Mouse (Mus musculus) hindbrain, embryonic 10.5 days (tissue): ENCODE measurements around the gene Rnf167. TPM values are rescaled to one million over a fixed set of nuclear protein-coding genes. Genes with fewer than 3 reads are reported as not detected.

Experiments used
- DNase-seq: peaks from one replicate; pipeline ENCODE4 v3.0.0-alpha.2; 2017; ENCODE audit warnings: low spot score
- H3K27ac ChIP-seq: fragments of 300-500 bp; sonication (generic); 2 replicates; pipeline ENCODE4 v1.5.1; 2016; ENCODE audit warnings: mild to moderate bottlenecking, moderate library complexity
- H3K27me3 ChIP-seq: fragments of 300-500 bp; sonication (generic); 2 replicates; pipeline ENCODE4 v1.6.1; 2016; ENCODE audit warnings: mild to moderate bottlenecking; ENCODE audit not compliant: poor library complexity, insufficient read depth, severe bottlenecking
- H3K36me3 ChIP-seq: fragments of 300-500 bp; sonication (generic); 2 replicates; pipeline ENCODE4 v1.6.1; 2016; ENCODE audit warnings: mild to moderate bottlenecking, moderate library complexity
- H3K4me1 ChIP-seq: fragments of 300-500 bp; sonication (generic); replicated peaks from 2 replicates; pipeline ENCODE4 v1.6.1; 2016; ENCODE audit warnings: mild to moderate bottlenecking
- H3K4me3 ChIP-seq: fragments of 300-500 bp; sonication (generic); 2 replicates; pipeline ENCODE4 v1.5.1; 2016; ENCODE audit warnings: mild to moderate bottlenecking, moderate library complexity
- H3K9me3 ChIP-seq: fragments of 300-500 bp; sonication (generic); 2 replicates; pipeline ENCODE4 v1.6.1; 2016; ENCODE audit warnings: mild to moderate bottlenecking, moderate library complexity
- WGBS: fragments of 180-500 bp; shearing (Covaris S2); methylation state at CpG from one replicate; pipeline ENCODE4 v1.1.7; 2016; 5-methylcytosine and 5-hydroxymethylcytosine counted together
- polyA plus RNA-seq: library from polyadenylated mRNA; unstranded; fragments of >200 nt; fragmentation: Nextera tagmentation; extraction: Ambion mirVana; gene quantifications from 2 replicates; pipeline ENCODE4 v1.2.1, GENCODE M21; 2016

Gene Rnf167
- polyA plus RNA-seq, 1 experiment from 2014 or later: 97.1 TPM

DNA sequence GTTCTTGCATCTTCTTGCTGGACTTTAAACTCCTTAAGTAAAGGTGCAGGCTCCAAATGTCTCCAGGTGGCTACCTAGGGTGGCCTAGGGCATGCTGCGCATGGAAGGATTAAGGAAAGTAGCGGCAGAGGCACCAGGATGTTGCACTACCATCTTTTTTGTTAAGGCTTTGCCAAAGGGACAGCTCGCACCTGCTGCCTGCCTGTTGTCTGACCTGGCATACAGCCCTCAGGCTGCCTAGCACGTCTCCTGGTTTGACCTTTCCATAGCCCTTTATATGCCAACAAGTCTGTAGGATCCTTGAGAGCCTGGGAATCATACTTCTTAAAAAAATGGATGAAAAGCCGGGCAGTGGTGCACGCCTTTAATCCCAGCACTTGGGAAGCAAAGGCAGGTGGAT lies 4.0 kb upstream of the Rnf167 start:
- H3K4me1 ChIP-seq: peaks cover 24% of the 10 kb centered on the region
- no peak overlapping the region for H3K4me3 ChIP-seq
- WGBS: 90% methylated on average over 6 of the region's 6 CpGs
- no peaks in the 10 kb centered on the region for H3K9me3 ChIP-seq
- H3K36me3 ChIP-seq: peaks cover 33% of the 10 kb centered on the region
- DNase-seq: no peak
- no peaks in the 10 kb centered on the region for H3K27me3 ChIP-seq
- no peak overlapping the region for H3K27ac ChIP-seq

DNA sequence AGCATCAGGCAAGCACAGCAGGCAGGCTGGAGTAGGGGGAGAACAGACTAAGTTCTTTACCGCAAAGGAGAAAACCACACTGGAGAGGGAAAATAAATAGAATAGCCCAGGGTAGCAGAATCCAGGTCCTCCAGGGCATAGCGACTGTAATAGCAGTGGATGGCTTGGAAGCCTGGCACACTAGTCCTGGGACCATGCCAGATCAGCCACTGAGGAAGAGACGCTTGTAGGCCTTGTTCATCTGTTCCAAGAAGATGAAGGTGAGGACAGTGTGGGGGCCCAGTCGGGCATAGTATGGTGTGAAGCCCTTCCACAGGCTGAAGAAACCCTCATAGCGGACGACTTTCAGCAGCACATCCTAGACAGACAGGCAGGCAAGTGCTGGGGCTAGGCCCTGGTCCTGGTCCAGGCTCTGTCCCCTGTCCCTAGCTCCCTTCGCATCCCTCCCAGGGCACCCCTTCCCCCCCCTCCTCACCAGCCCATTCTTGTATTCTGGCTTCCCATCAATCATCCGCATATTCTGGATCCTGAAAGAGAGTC lies 2.4 kb upstream of the Rnf167 start:
- no peak for DNase-seq
- Histone ChIP-seq H3K36me3 (peaks cover 46% of the 10 kb centered on the region), H3K27me3 (no peaks in the 10 kb centered on the region), H3K4me1 (peaks cover 40% of the 10 kb centered on the region), H3K27ac (no peak overlapping the region), H3K9me3 (no peaks in the 10 kb centered on the region), H3K4me3 (no peak overlapping the region)
- WGBS: 96% methylated on average over 8 of the region's 8 CpGs

DNA sequence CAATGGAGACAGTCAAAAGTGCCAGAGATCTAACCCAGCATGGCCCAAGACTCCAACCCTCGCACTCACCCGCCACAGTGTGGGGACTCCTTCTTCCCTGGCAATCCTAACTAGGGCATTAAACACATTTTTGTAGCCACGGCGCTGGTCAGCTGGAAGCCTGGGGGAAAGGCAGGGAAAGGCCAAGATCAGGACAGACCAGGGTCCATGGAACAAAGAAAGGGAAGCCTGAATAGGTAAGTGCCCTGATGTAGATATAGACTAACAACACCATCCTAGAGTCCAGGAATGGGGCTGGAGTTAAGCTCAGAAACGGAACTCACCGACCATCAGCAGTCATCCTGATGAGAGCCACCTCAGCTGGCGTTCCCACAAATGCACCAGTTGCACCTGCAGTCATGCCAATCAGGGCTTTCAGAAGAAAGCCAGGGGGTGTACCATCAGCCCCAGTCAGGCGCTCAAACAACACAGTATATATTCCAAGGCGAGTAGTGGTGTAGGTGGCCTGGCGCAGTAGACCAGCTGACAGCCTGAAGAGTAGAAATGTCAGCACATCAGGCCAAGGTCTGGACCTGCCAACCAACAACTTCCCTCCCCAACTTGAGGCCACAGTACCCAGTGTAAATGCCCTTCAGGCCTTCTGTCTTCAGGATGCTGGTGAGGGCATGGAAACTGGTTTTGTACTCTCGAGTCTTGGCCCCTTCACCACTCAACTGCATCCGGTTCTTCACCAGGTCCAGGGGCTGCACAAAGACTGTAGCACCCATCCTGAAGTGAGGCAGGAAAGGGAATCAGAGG lies 1.4 kb upstream of the Rnf167 start:
- Histone ChIP-seq H3K36me3 (peaks cover 56% of the 10 kb centered on the region), H3K4me3 (peak overlapping the region; percentile 86), H3K9me3 (no peaks in the 10 kb centered on the region), H3K27ac (peak overlapping the region; percentile 92), H3K4me1 (peaks cover 46% of the 10 kb centered on the region), H3K27me3 (no peaks in the 10 kb centered on the region)
- no peak for DNase-seq
- WGBS: 91% methylated on average over 12 of the region's 12 CpGs

DNA sequence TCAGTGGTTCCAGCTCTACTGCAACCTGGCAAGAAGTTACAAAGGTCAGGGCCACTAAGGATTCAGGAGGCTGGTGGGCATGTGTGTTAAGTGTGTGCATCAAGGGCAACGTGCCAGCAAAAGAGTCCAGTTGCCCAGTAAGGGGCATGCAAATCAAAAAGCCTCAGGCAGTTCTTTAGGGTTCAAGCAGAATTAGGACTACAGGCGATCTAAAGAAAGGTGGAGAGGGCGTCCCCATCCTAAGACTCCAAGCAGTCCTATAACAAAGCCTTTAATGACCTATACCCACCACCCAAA lies 828 bp upstream of the Rnf167 start:
- Histone ChIP-seq H3K27me3 (no peaks in the 10 kb centered on the region), H3K27ac (peak overlapping the region; percentile 92), H3K4me3 (peak overlapping the region; percentile 86), H3K9me3 (no peaks in the 10 kb centered on the region), H3K4me1 (peaks cover 52% of the 10 kb centered on the region), H3K36me3 (peaks cover 62% of the 10 kb centered on the region)
- WGBS: 22% methylated on average over 3 of the region's 3 CpGs
- no peak for DNase-seq

DNA sequence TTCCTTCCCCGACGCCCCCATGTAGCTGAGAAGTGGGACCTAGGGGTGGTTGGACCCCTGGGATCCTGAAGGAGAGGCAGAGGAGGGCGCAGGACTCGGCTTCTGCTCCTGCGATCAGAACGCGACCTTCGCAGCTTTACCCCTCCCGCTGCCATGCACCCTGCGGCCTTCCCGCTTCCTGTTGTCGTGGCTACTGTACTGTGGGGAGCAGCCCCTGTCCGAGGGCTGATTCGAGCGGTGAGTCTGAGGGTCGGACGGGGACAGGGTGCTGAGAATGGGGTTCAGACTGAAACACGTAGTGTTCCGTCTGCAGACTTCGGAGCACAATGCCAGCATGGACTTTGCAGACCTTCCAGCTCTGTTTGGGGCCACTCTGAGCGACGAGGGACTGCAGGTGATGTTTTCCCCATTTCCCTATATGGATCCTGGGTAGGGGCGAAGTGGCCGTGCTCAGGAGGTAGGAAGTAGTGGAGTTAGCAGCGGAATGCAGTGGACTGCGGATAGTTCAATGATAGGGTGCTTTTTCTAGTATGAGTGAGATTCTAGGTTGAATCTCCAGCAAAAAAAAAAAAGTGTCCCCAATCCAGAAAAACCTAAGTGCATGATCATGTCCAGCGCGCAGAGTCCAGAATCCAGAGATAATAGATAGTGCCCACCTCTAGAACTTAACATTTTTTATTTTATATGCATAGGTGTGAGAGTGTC lies 833 bp downstream of the Rnf167 start:
- Histone ChIP-seq H3K36me3 (peaks cover 75% of the 10 kb centered on the region), H3K27ac (peak overlapping the region; percentile 92), H3K4me1 (peaks cover 68% of the 10 kb centered on the region), H3K4me3 (peak overlapping the region; percentile 86), H3K9me3 (no peaks in the 10 kb centered on the region), H3K27me3 (no peaks in the 10 kb centered on the region)
- no peak for DNase-seq
- WGBS: 5% methylated on average over 28 of the region's 28 CpGs

DNA sequence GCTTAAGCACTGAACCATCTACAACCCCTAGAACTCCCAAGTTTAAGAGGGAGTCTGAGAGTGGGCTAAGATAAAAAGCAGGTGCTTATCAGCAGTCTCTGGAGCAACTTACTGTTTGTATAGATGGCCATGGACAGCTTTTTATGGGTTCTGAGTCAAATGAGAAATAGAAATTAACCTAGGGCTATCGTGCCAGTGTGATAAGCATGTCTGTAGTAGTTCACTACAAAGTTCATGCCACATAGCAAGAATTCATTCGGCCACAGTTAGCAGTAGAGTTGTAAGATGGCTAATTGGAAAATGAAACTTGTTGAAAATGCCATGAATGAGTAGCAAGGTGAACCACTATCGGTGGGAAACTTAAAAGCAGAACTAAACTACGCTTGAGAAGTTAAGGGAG lies 1.5 kb downstream of the Rnf167 start:
- DNase-seq: no peak

GRCm38 (mm10) chr11:70649185-70649734 lies 2.2 kb downstream of the Rnf167 start:
- no peak for DNase-seq
- WGBS: 89% methylated on average over 8 of the region's 8 CpGs
- peaks cover 63% of the 10 kb centered on the region for H3K36me3 ChIP-seq
- H3K27me3 ChIP-seq: no peaks in the 10 kb centered on the region
- H3K4me1 ChIP-seq: peaks cover 71% of the 10 kb centered on the region
- no peaks in the 10 kb centered on the region for H3K9me3 ChIP-seq
- H3K4me3 ChIP-seq: peak overlapping the region; percentile 86
- no peak overlapping the region for H3K27ac ChIP-seq

More for the DNA sequence above, 1.5 kb downstream of the Rnf167 start:
- H3K27me3 ChIP-seq: no peaks in the 10 kb centered on the region
- H3K36me3 ChIP-seq: peaks cover 70% of the 10 kb centered on the region
- 89% methylated on average over 4 of the region's 4 CpGs for WGBS
- peak overlapping the region; percentile 86 for H3K4me3 ChIP-seq
- no peak overlapping the region for H3K27ac ChIP-seq
- H3K4me1 ChIP-seq: peaks cover 71% of the 10 kb centered on the region
- no peaks in the 10 kb centered on the region for H3K9me3 ChIP-seq

GRCm38 (mm10) chr11:70650322-70651175 lies 3.5 kb downstream of the Rnf167 start:
- peaks cover 50% of the 10 kb centered on the region for H3K36me3 ChIP-seq

GRCm38 (mm10) chr11:70651391-70651790 lies 4.4 kb downstream of the Rnf167 start:
- H3K27me3 ChIP-seq: no peaks in the 10 kb centered on the region
- H3K4me3 ChIP-seq: peak overlapping the region; percentile 23; the same call in 1 of the 2 replicates
- WGBS: 88% methylated on average over 2 of the region's 2 CpGs
- no peak overlapping the region for H3K27ac ChIP-seq
- H3K9me3 ChIP-seq: no peaks in the 10 kb centered on the region
- H3K36me3 ChIP-seq: peaks cover 48% of the 10 kb centered on the region
- H3K4me1 ChIP-seq: peaks cover 68% of the 10 kb centered on the region
- no peak for DNase-seq

More at GRCm38 (mm10) chr11:70650322-70651175, 3.5 kb downstream of the Rnf167 start:
- H3K9me3 ChIP-seq: no peaks in the 10 kb centered on the region
- H3K27ac ChIP-seq: peak overlapping the region; percentile 40; the same call in 1 of the 2 replicates
- 79% methylated on average over 12 of the region's 12 CpGs for WGBS
- no peak for DNase-seq
- H3K27me3 ChIP-seq: no peaks in the 10 kb centered on the region
- peaks cover 68% of the 10 kb centered on the region for H3K4me1 ChIP-seq
- H3K4me3 ChIP-seq: peak overlapping the region; percentile 23

GRCm38 (mm10) chr11:70652029-70652883 lies 5.2 kb downstream of the Rnf167 start:
- Histone ChIP-seq H3K27me3 (no peaks in the 10 kb centered on the region), H3K4me3 (peak overlapping the region; percentile 97), H3K27ac (peak overlapping the region; percentile 99; the same call in 1 of the 2 replicates), H3K36me3 (peaks cover 48% of the 10 kb centered on the region), H3K4me1 (peaks cover 75% of the 10 kb centered on the region), H3K9me3 (no peaks in the 10 kb centered on the region)
- 70% methylated on average over 12 of the region's 12 CpGs for WGBS
- DNase-seq: peak; percentile 32

GRCm38 (mm10) chr11:70652884-70653344 lies 5.9 kb downstream of the Rnf167 start:
- Histone ChIP-seq H3K27ac (peak overlapping the region; percentile 99), H3K4me3 (peak overlapping the region; percentile 97), H3K27me3 (no peaks in the 10 kb centered on the region), H3K9me3 (no peaks in the 10 kb centered on the region), H3K36me3 (peaks cover 48% of the 10 kb centered on the region), H3K4me1 (peaks cover 77% of the 10 kb centered on the region)
- no peak for DNase-seq
- WGBS: 69% methylated on average over 6 of the region's 6 CpGs
